Mouse (Mus musculus): Measurements from ENCODE around the gene Npy4r. TPM values are rescaled to one million over a fixed set of nuclear protein-coding genes. Genes with fewer than 3 reads are reported as not detected.

Npy4r gene
- total and polyA plus RNA-seq, 3 experiments, result 0.11 TPM; not detected in 2

GRCm38 (mm10) chr14:34154601-34155337 is 2.5 kb upstream of the Npy4r start:
- H3K36me3 ChIP-seq (replicated peaks), result no peaks in the 10 kb centered on the region
- DNase-seq (ENCODE audit: low spot score) (peak; percentile 17), ATAC-seq (ENCODE audit: extremely low read depth, insufficient number of reproducible peaks, low FRiP score, poor library complexity, severe bottlenecking) (no peak)
- TF ChIP-seq CTCF (IDR thresholded peaks at IDR 0.05; ENCODE audit: low read depth, low read length) (peak; percentile 55), GATA2 (IDR thresholded peaks at IDR 0.05; ENCODE audit: borderline replicate concordance, low read depth, low read length) (no peak)
- H3K4me1 ChIP-seq (ENCODE audit: insufficient read depth, low read depth, low read length), result no peaks in the 10 kb centered on the region
- H3K4me3 ChIP-seq (ENCODE audit: low read depth, low read length), result no peak overlapping the region
- no peaks in the 10 kb centered on the region for H3K27me3 ChIP-seq (ENCODE audit: insufficient read depth, low read length)
- H3K9me3 ChIP-seq (replicated peaks), result no peaks in the 10 kb centered on the region

DNA sequence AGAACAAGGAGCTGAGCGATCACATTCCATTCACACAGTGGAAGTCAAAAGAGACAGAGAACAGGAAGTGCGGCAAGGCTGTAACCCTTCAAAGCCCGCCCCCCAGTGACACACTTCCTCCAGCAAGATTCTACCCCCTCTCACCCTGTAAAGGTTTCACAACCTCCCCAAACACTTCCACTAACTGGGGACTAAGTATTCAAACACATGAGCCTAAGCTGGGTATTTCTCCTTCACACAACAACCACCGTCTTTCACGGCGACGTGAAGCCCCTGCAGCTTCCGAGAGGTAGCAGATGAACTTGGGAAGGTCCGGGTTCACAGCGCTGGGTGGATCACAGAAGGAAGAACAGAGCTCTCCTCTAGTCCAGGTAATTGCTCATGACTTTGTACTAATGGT is 9.4 kb downstream of the Npy4r start:
- H3K27me3 ChIP-seq (ENCODE audit: insufficient read depth, low read length), result no peaks in the 10 kb centered on the region
- H3K4me3 ChIP-seq (ENCODE audit: low read depth, low read length), result no peak overlapping the region
- no peaks in the 10 kb centered on the region for H3K36me3 ChIP-seq (replicated peaks)
- H3K4me1 ChIP-seq (ENCODE audit: insufficient read depth, low read depth, low read length), result no peaks in the 10 kb centered on the region
- TF ChIP-seq CTCF (IDR thresholded peaks at IDR 0.05; ENCODE audit: low read depth, low read length), result no peak
- TF ChIP-seq TAL1 (conservative IDR thresholded peaks at IDR 0.05; ENCODE audit: low read depth, low read length), result no peak
- TF ChIP-seq POLR2AphosphoS5 (IDR thresholded peaks at IDR 0.05; ENCODE audit: insufficient replicate concordance, low read depth, low read length), result no peak
- no peak for TF ChIP-seq GATA1 (IDR thresholded peaks at IDR 0.05; ENCODE audit: borderline replicate concordance, low read length)
- no peak for TF ChIP-seq GATA2 (IDR thresholded peaks at IDR 0.05; ENCODE audit: borderline replicate concordance, low read depth, low read length)
- no peak for ATAC-seq (ENCODE audit: extremely low read depth, insufficient number of reproducible peaks, low FRiP score, poor library complexity, severe bottlenecking)
- DNase-seq (ENCODE audit: low spot score), result no peak
- H3K9me3 ChIP-seq (replicated peaks), result no peaks in the 10 kb centered on the region

DNA sequence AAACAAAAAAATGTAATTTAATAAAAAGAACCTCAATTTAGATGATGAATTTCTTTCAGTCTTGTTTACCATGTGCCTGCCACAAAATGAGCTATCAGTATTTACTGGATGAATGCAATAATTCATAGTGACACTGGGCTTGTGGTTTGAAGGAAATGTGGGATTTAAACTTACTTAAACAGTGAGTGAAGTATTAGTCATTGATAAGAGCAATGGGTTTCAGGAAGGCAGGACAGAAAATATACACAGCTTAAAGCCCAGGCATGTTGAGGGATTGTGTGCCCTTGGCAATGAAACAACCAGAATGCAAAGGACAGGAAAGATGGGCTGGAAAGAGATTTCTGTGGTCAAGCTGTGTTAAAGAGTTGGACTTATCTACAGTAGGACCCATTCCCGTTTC is 10.0 kb downstream of the Npy4r start:
- no peak for DNase-seq (ENCODE audit: low spot score)
- Histone ChIP-seq H3K4me1 (ENCODE audit: insufficient read depth, low read depth, low read length) (no peaks in the 10 kb centered on the region), H3K4me3 (ENCODE audit: low read depth, low read length) (no peak overlapping the region), H3K36me3 (replicated peaks) (no peaks in the 10 kb centered on the region), H3K27me3 (ENCODE audit: insufficient read depth, low read length) (no peaks in the 10 kb centered on the region), H3K9me3 (replicated peaks) (no peaks in the 10 kb centered on the region)
- no peak for ATAC-seq (ENCODE audit: extremely low read depth, insufficient number of reproducible peaks, low FRiP score, poor library complexity, severe bottlenecking)
- TF ChIP-seq CTCF (IDR thresholded peaks at IDR 0.05; ENCODE audit: low read depth, low read length) (no peak), TAL1 (conservative IDR thresholded peaks at IDR 0.05; ENCODE audit: low read depth, low read length) (no peak), POLR2AphosphoS5 (IDR thresholded peaks at IDR 0.05; ENCODE audit: insufficient replicate concordance, low read depth, low read length) (no peak), GATA2 (IDR thresholded peaks at IDR 0.05; ENCODE audit: borderline replicate concordance, low read depth, low read length) (no peak), GATA1 (IDR thresholded peaks at IDR 0.05; ENCODE audit: borderline replicate concordance, low read length) (no peak)

DNA sequence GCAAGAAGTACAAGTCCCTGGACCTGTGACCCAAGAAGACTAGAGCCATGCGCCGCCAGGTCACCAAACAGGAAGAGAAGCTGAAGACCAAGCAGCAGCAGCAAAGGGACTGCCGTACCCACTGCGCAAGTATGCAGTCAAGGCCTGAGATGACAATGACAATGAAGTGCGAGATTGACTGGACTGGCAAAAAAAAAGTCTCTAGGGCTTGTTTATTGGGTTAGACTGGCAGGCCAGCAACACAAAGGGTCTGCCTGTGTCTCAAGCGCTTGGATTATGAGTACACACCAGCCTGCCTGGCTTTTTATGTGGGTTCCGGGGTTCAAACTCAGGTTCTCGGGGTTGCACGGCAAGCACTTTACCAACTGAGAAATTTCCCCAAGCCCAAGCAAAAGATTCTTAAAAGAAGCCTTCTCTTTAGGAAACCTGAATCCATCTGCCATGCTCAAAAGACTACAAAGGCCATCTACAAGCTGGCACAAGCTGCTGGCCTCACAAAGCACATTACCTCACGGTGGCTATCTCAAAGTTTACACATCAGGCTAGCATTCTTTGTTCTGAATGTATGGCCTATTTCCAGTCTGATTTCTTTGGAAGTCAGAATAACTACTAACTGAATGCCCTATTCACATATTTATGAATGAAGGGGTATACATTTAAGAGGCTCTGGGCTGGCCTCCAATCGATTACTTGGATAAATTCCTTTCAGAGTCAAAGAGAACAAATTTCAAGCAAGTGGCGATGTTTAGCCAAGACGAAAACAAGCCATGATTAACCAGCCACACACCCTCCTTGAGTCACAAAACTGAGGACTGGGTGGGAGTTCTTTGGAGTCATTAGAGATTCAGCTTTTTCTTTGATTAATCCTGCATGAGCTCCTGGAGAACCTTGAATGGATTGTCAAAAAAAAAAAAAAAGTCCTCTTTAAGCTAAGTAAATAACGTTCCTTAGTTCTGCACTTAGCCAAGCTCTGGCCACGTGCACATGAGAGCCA is 12.3 kb downstream of the Npy4r start:
- no peaks in the 10 kb centered on the region for H3K9me3 ChIP-seq (replicated peaks)
- no peaks in the 10 kb centered on the region for H3K36me3 ChIP-seq (replicated peaks)
- ATAC-seq (ENCODE audit: extremely low read depth, insufficient number of reproducible peaks, low FRiP score, poor library complexity, severe bottlenecking) (no peak), DNase-seq (ENCODE audit: low spot score) (no peak)
- H3K4me3 ChIP-seq (ENCODE audit: low read depth, low read length), result no peak overlapping the region
- no peak for TF ChIP-seq POLR2AphosphoS5 (IDR thresholded peaks at IDR 0.05; ENCODE audit: insufficient replicate concordance, low read depth, low read length)
- TF ChIP-seq CTCF (IDR thresholded peaks at IDR 0.05; ENCODE audit: low read depth, low read length), result no peak
- no peak for TF ChIP-seq GATA2 (IDR thresholded peaks at IDR 0.05; ENCODE audit: borderline replicate concordance, low read depth, low read length)
- TF ChIP-seq TAL1 (conservative IDR thresholded peaks at IDR 0.05; ENCODE audit: low read depth, low read length), result no peak
- no peak for TF ChIP-seq GATA1 (IDR thresholded peaks at IDR 0.05; ENCODE audit: borderline replicate concordance, low read length)
- no peaks in the 10 kb centered on the region for H3K27me3 ChIP-seq (ENCODE audit: insufficient read depth, low read length)
- H3K4me1 ChIP-seq (ENCODE audit: insufficient read depth, low read depth, low read length), result no peaks in the 10 kb centered on the region

GRCm38 (mm10) chr14:34135391-34135790 is 16.9 kb downstream of the Npy4r start:
- H3K4me3 ChIP-seq (ENCODE audit: low read depth, low read length), result no peak overlapping the region
- ATAC-seq (ENCODE audit: extremely low read depth, insufficient number of reproducible peaks, low FRiP score, poor library complexity, severe bottlenecking) (no peak), DNase-seq (ENCODE audit: low spot score) (no peak)
- TF ChIP-seq CTCF (IDR thresholded peaks at IDR 0.05; ENCODE audit: low read depth, low read length), result no peak
- TF ChIP-seq GATA2 (IDR thresholded peaks at IDR 0.05; ENCODE audit: borderline replicate concordance, low read depth, low read length), result no peak
- TF ChIP-seq POLR2AphosphoS5 (IDR thresholded peaks at IDR 0.05; ENCODE audit: insufficient replicate concordance, low read depth, low read length), result no peak
- TF ChIP-seq TAL1 (conservative IDR thresholded peaks at IDR 0.05; ENCODE audit: low read depth, low read length), result no peak
- no peak for TF ChIP-seq GATA1 (IDR thresholded peaks at IDR 0.05; ENCODE audit: borderline replicate concordance, low read length)
- H3K4me1 ChIP-seq (ENCODE audit: insufficient read depth, low read depth, low read length), result no peaks in the 10 kb centered on the region
- no peaks in the 10 kb centered on the region for H3K9me3 ChIP-seq (replicated peaks)
- no peaks in the 10 kb centered on the region for H3K27me3 ChIP-seq (ENCODE audit: insufficient read depth, low read length)
- no peaks in the 10 kb centered on the region for H3K36me3 ChIP-seq (replicated peaks)

DNA sequence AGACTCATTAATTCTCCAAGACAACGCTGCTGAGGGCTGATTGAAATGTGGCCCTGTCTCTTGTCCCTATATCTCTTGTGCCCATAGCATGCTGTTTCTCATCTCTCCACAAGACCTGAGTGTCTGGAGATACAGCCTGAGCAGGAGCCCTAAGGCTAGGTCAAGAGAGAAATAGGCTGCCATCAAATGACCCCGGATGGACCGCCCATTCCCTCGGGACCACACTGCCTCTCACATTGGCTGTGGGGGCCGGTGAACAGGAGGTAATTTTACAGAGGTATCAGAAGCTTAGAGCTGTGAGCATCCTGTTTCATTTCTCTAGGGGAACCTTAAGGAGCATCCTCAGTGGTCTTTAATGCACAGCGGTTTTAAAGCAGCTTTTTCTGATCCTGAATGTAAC is 21.1 kb downstream of the Npy4r start:
- TF ChIP-seq CTCF (IDR thresholded peaks at IDR 0.05; ENCODE audit: low read depth, low read length) (no peak), TAL1 (conservative IDR thresholded peaks at IDR 0.05; ENCODE audit: low read depth, low read length) (no peak), GATA2 (IDR thresholded peaks at IDR 0.05; ENCODE audit: borderline replicate concordance, low read depth, low read length) (no peak), GATA1 (IDR thresholded peaks at IDR 0.05; ENCODE audit: borderline replicate concordance, low read length) (no peak), POLR2AphosphoS5 (IDR thresholded peaks at IDR 0.05; ENCODE audit: insufficient replicate concordance, low read depth, low read length) (no peak)
- H3K9me3 ChIP-seq (replicated peaks), result no peaks in the 10 kb centered on the region
- DNase-seq (ENCODE audit: low spot score) (no peak), ATAC-seq (ENCODE audit: extremely low read depth, insufficient number of reproducible peaks, low FRiP score, poor library complexity, severe bottlenecking) (no peak)
- H3K36me3 ChIP-seq (replicated peaks), result no peaks in the 10 kb centered on the region
- H3K4me1 ChIP-seq (ENCODE audit: insufficient read depth, low read depth, low read length), result no peaks in the 10 kb centered on the region
- no peak overlapping the region for H3K4me3 ChIP-seq (ENCODE audit: low read depth, low read length)
- no peaks in the 10 kb centered on the region for H3K27me3 ChIP-seq (ENCODE audit: insufficient read depth, low read length)
